Mouse (Mus musculus) cortical plate, adult 2 months (tissue): Measurements from ENCODE around the gene Schip1.

ENCODE experiments used
- CTCF ChIP-seq: fragments of 200-500 bp; IDR thresholded peaks from 2 replicates; pipeline ENCODE4 v1.5.1; 2011; ENCODE audit warnings: mild to moderate bottlenecking, control low read depth, low read length; ENCODE audit not compliant: insufficient read depth; ENCODE audit errors: extremely low read depth
- POLR2A ChIP-seq: fragments of 200-500 bp; IDR thresholded peaks from 2 replicates; pipeline ENCODE4 v1.6.1; 2011; ENCODE audit warnings: mild to moderate bottlenecking, low read length, control low read depth; ENCODE audit not compliant: insufficient read depth; ENCODE audit errors: extremely low read depth

- TF ChIP-seq CTCF (no peak), POLR2A (no peak)
Measured at GRCm38 (mm10) chr3:68499532-68500152, 435.0 kb downstream of the Schip1 start.
